Mouse (Mus musculus) heart, embryonic 15.5 days (tissue): ENCODE measurements around the gene Vmn1r48. TPM values are rescaled to one million over a fixed set of nuclear protein-coding genes. Genes with fewer than 3 reads are reported as not detected.
"Not testable (repeated sequence)": the region's sequence is repeated elsewhere in the genome, so short reads cannot be mapped to it uniquely, and the experiment has no call there.

Experiments
- ATAC-seq: fragments of 200-750 bp; cut with Nextera tagmentation; replicated peaks from 2 replicates; pipeline ENCODE4 v1.8.0; 2017; ENCODE audit warnings: low read depth, moderate TSS enrichment; ENCODE audit not compliant: insufficient number of reproducible peaks, insufficient read depth, low FRiP score
- H3K27ac ChIP-seq: fragments of 300-500 bp; sonication (generic); 2 replicates; pipeline ENCODE4 v1.5.1; 2015; ENCODE audit warnings: mild to moderate bottlenecking, inconsistent platforms
- H3K27me3 ChIP-seq: fragments of 300-500 bp; sonication (generic); 2 replicates; pipeline ENCODE4 v1.6.1; 2015; ENCODE audit warnings: inconsistent platforms
- H3K36me3 ChIP-seq: fragments of 300-500 bp; sonication (generic); 2 replicates; pipeline ENCODE4 v1.6.1; 2015; ENCODE audit warnings: mild to moderate bottlenecking, inconsistent platforms
- H3K4me1 ChIP-seq: fragments of 300-500 bp; sonication (generic); replicated peaks from 2 replicates; pipeline ENCODE4 v1.6.1; 2015; ENCODE audit warnings: inconsistent platforms
- H3K4me2 ChIP-seq: fragments of 300-500 bp; sonication (generic); 2 replicates; pipeline ENCODE4 v1.6.1; 2015; ENCODE audit warnings: inconsistent platforms, mild to moderate bottlenecking, moderate library complexity
- H3K4me3 ChIP-seq: fragments of 300-500 bp; sonication (generic); 2 replicates; pipeline ENCODE4 v1.5.1; 2015; ENCODE audit warnings: mild to moderate bottlenecking, inconsistent platforms
- H3K9ac ChIP-seq: fragments of 300-500 bp; sonication (generic); 2 replicates; pipeline ENCODE4 v1.6.1; 2015; ENCODE audit warnings: mild to moderate bottlenecking, inconsistent platforms
- H3K9me3 ChIP-seq: fragments of 300-500 bp; sonication (generic); replicated peaks from 2 replicates; pipeline ENCODE4 v1.6.1; 2016; ENCODE audit warnings: inconsistent platforms
- WGBS: fragments of 180-500 bp; shearing (Covaris S2); methylation state at CpG from one replicate; pipeline ENCODE4 v1.1.7; 2015; ENCODE audit warnings: mixed read lengths; 5-methylcytosine and 5-hydroxymethylcytosine counted together
- polyA plus RNA-seq: library from polyadenylated mRNA; unstranded; fragments of >200 nt; fragmentation: Nextera tagmentation; extraction: Ambion mirVana; gene quantifications from 2 replicates; pipeline ENCODE4 v1.2.1, GENCODE M21; 2015

Gene Vmn1r48
- polyA plus RNA-seq, result not detected in 2 replicates

DNA sequence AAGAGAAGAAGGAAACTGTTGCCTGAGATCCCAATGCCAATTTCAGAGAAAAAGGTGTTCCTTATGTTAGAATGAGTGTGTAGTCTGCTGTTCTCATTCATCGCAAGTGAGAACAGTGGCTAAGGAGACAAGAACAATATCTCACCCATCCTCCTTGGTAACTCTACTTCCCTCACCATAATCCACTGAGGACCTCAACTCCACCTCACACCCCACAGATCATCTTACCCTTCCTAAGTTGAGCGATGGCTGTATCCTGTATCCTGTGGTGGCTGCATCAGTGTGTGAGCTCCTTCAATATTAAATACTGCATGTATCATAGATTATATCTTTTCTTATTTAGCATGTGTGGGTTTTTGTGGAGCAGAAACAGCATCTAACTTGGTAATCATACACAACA, at the start of gene Vmn1r48:
Vmn1r48 (minus strand) TSS at position 101 of the 400 bp plus-strand sequence.
- H3K4me2 ChIP-seq, H3K9ac ChIP-seq, ATAC-seq, H3K36me3 ChIP-seq, H3K9me3 ChIP-seq, H3K4me1 ChIP-seq, H3K27me3 ChIP-seq, H3K4me3 ChIP-seq, H3K27ac ChIP-seq: not testable (repeated sequence)
- no CpG with 5 or more reads among the region's 2 CpGs for WGBS

DNA sequence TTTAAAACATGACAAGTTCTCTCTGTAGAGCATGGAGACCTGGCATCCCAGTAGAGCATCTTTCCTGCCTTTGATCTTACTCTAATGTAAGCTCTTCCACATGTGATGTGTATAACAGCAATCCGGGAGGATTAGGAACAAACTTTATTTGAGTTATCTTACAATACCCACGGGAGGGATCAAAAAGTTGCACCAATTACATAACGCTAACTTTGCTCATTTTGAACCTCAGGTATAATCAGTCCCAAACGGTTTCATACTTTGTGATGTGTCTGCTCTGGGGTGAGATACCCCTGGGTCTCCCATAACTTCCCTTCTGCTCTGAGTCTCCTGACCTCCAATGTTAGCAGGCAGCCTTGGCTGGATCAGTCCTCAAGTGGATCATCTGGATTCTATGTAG, 41.8 kb upstream of the Vmn1r48 start, which contains the start of gene Vmn1r49:
Vmn1r49 (minus strand) TSS at position 101 of the 400 bp plus-strand sequence.
- Histone ChIP-seq H3K4me2 (no peak within 1 kb of the TSS), H3K4me1 (no peaks in the 10 kb centered on the region), H3K36me3 (no peaks in the 10 kb centered on the region), H3K27me3 (no peaks in the 10 kb centered on the region), H3K9ac (no peak within 1 kb of the TSS), H3K27ac (no peak within 1 kb of the TSS), H3K4me3 (no peak within 1 kb of the TSS), H3K9me3 (0 out of 2 replicates have a peak, but pooled peaks cover 5% of the 10 kb centered on the region)
- ATAC-seq, result no peak
- WGBS, result 66% methylated on average over 4 of the region's 4 CpGs

DNA sequence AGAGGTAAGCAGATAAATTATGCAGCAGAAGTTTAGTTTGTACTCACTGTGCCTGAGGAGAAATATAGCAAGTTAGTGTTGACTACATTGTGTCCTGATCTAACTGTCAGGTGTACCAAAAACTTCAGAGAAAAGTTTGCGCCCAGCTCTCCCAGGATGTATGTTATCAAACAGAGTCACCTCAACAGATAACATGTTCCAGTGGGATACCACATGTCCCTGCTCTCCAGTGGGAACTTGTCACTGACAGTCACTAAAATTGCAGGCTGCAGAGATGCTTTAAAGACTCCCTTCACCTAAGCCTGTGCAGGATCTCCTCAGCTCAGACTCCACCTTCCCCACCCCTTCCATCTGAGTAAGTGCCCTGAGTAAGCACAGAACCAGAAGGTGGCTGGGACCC, 20.8 kb downstream of the Vmn1r48 start, which contains the start of gene Vmn1r47:
Vmn1r47 (plus strand) TSS at position 301 of the 400 bp plus-strand sequence.
- H3K4me3 ChIP-seq, H3K4me1 ChIP-seq, ATAC-seq, H3K9ac ChIP-seq, H3K27me3 ChIP-seq, H3K36me3 ChIP-seq, H3K9me3 ChIP-seq, H3K4me2 ChIP-seq, H3K27ac ChIP-seq: not testable (repeated sequence)
- WGBS, result 80% methylated on average over 1 of the region's 1 CpGs

DNA sequence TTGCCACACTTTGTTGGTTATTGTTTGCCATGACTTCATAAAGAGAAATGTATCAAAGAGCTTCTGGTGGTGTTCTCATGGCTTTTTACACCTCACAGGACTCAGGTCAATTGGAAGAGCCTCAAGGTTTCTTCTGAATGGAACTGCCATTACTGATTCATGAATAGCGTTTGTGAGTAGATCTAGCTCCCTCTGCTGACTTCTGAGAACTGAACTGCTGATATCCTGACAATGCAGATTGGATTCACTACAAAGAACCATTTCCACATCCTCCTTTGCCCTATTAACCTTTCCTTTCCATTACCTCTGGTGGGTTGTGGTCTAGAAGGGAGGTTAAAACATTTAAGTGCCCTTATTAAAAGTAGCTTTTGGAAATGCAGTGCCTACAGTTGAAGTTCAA, 50.7 kb downstream of the Vmn1r48 start:
- Histone ChIP-seq H3K27ac (no peak overlapping the region), H3K9me3 (no peaks in the 10 kb centered on the region), H3K4me2 (no peak overlapping the region), H3K27me3 (no peaks in the 10 kb centered on the region), H3K4me1 (no peaks in the 10 kb centered on the region), H3K36me3 (no peaks in the 10 kb centered on the region), H3K9ac (no peak overlapping the region), H3K4me3 (no peak overlapping the region)
- WGBS, result 15% methylated on average over 1 of the region's 1 CpGs
- ATAC-seq, result no peak

Other genes starting within 250 kb of the Vmn1r48 start
- not detected in 2 replicates for gene Vmn1r42, start 160.4 kb downstream of the Vmn1r48 start, polyA plus RNA-seq
- 0.01 TPM in 1 of 2 replicates, not detected in the other for gene Vmn1r43, start 160.4 kb downstream of the Vmn1r48 start, polyA plus RNA-seq
- gene Vmn1r44, start 153.2 kb downstream of the Vmn1r48 start, polyA plus RNA-seq, result not detected in 2 replicates
- gene Vmn1r45, start 96.2 kb downstream of the Vmn1r48 start, polyA plus RNA-seq, result not detected in 2 replicates
- not detected in 2 replicates for gene Vmn1r46, start 67.5 kb downstream of the Vmn1r48 start, polyA plus RNA-seq
- gene Vmn1r47, start 20.7 kb downstream of the Vmn1r48 start, polyA plus RNA-seq, result not detected in 2 replicates
- not detected in 2 replicates for gene Vmn1r49, start 41.7 kb upstream of the Vmn1r48 start, polyA plus RNA-seq
- gene Vmn1r50, start 64.6 kb upstream of the Vmn1r48 start, polyA plus RNA-seq, result not detected in 2 replicates
- gene Vmn1r51, start 85.8 kb upstream of the Vmn1r48 start, polyA plus RNA-seq, result not detected in 2 replicates
- gene Vmn1r52, start 138.0 kb upstream of the Vmn1r48 start, polyA plus RNA-seq, result not detected in 2 replicates
- not detected in 2 replicates for gene V1ra8, start 166.0 kb upstream of the Vmn1r48 start, polyA plus RNA-seq
- gene Vmn1r53, start 187.6 kb upstream of the Vmn1r48 start, polyA plus RNA-seq, result not detected in 2 replicates
- not detected in 2 replicates for gene Vmn1r54, start 209.5 kb upstream of the Vmn1r48 start, polyA plus RNA-seq